Mouse (Mus musculus): ENCODE data around the gene Araf.

GRCm38 (mm10) chrX:20794229-20794628, 3.4 kb upstream of the Araf start:
- TF ChIP-seq POLR2A (IDR thresholded peaks at IDR 0.05; ENCODE audit: insufficient read depth, low read depth, low read length) (no peak), EP300 (IDR thresholded peaks at IDR 0.05; ENCODE audit: insufficient read depth, low read depth, low read length) (no peak), CTCF (IDR thresholded peaks at IDR 0.05) (no peak)

All from heart, adult 2 months (tissue).